ENCODE assay signal across 9 mouse cellular contexts in genomic region chr3:19062249-19062859, GRCm38 (mm10).
DNase-seq lines count a peak whose midpoint lies in the region; ATAC-seq lines count a peak whose summit lies in the region.
"Had no signal": no experiment of that assay in that cellular context is flagged by ENCODE, and none has a peak within 500 bp of the region (broad histone marks: within the 10 kb centered on the region; RNA-seq: fewer than 3 reads in every experiment).

No protein-coding gene starts in this region.

- no peaks in the 10 kb centered on the region for H3K9me3 ChIP-seq in heart, embryonic 11.5 days (replicated peaks; ENCODE audit: control insufficient read depth, low read length)
- no peaks in the 10 kb centered on the region for H3K9me3 ChIP-seq in hindbrain, embryonic 13.5 days
- no peaks in the 10 kb centered on the region for H3K9me3 ChIP-seq in midbrain, embryonic 15.5 days
- H3K9me3 ChIP-seq: lung, embryonic 15.5 days had no signal

- 37% methylated on average over 6 of the region's 6 CpGs for WGBS in heart, embryonic 11.5 days (ENCODE audit: insufficient replicate concordance)
- WGBS in hindbrain, embryonic 13.5 days: 41% methylated on average over 6 of the region's 6 CpGs
- 38% methylated on average over 6 of the region's 6 CpGs for WGBS in midbrain, embryonic 15.5 days

- ATAC-seq in heart, embryonic 11.5 days (replicated peaks; ENCODE audit: insufficient number of reproducible peaks, low FRiP score, low TSS enrichment): no peak
- ATAC-seq in hindbrain, embryonic 13.5 days (ENCODE audit: low FRiP score): peak; percentile 72
- peak; percentile 35; the same call in 1 of the 2 replicates for ATAC-seq in midbrain, embryonic 15.5 days (replicated peaks)
- ATAC-seq in erythroid progenitor cell, adult 5-6 weeks (replicated peaks; ENCODE audit: low FRiP score, poor library complexity, severe bottlenecking): no peak

- H3K4me2 ChIP-seq in heart, embryonic 11.5 days: no peak overlapping the region
- H3K4me2 ChIP-seq in hindbrain, embryonic 13.5 days: no peak overlapping the region
- no peak overlapping the region for H3K4me2 ChIP-seq in midbrain, embryonic 15.5 days
- H3K4me2 ChIP-seq: lung, embryonic 15.5 days had no signal

- peaks cover 4% of the 10 kb centered on the region for H3K4me1 ChIP-seq in heart, embryonic 11.5 days (ENCODE audit: control insufficient read depth, insufficient read depth, low read length)
- H3K4me1 ChIP-seq in hindbrain, embryonic 13.5 days (replicated peaks): peaks cover 8% of the 10 kb centered on the region
- peaks cover 4% of the 10 kb centered on the region; the same call in 1 of the 2 replicates for H3K4me1 ChIP-seq in midbrain, embryonic 15.5 days
- H3K4me1 ChIP-seq: lung, embryonic 15.5 days had no signal

- H3K36me3 ChIP-seq in heart, embryonic 11.5 days (ENCODE audit: control insufficient read depth, insufficient read depth, low read length): no peaks in the 10 kb centered on the region
- no peaks in the 10 kb centered on the region for H3K36me3 ChIP-seq in hindbrain, embryonic 13.5 days
- no peaks in the 10 kb centered on the region for H3K36me3 ChIP-seq in midbrain, embryonic 15.5 days (replicated peaks)
- H3K36me3 ChIP-seq: lung, embryonic 15.5 days had no signal

- H3K27ac ChIP-seq in heart, embryonic 11.5 days (ENCODE audit: low read depth, low read length): no peak overlapping the region
- no peak overlapping the region for H3K27ac ChIP-seq in hindbrain, embryonic 13.5 days
- H3K27ac ChIP-seq in midbrain, embryonic 15.5 days: no peak overlapping the region
- H3K27ac ChIP-seq: lung, embryonic 15.5 days had no signal

- peak; percentile 47 for DNase-seq in heart, adult 8-10 months (ENCODE audit: low spot score)
- peak; percentile 6 for DNase-seq in MEL-GATA-1-ER (ENCODE audit: extremely low read depth, low read depth)
- DNase-seq in cerebellum, postnatal 4 days (ENCODE audit: low spot score in 2 of 2): peak; percentile 44 to 73
- DNase-seq in layer of hippocampus, postnatal 10 days (ENCODE audit: low spot score in 2 of 2): peak; percentile 67 to 79

- H3K4me3 ChIP-seq in heart, embryonic 11.5 days (ENCODE audit: low read depth, low read length): no peak overlapping the region
- H3K4me3 ChIP-seq in hindbrain, embryonic 13.5 days: no peak overlapping the region
- H3K4me3 ChIP-seq in midbrain, embryonic 15.5 days: no peak overlapping the region
- H3K4me3 ChIP-seq: lung, embryonic 15.5 days had no signal

- H3K9ac ChIP-seq in heart, embryonic 11.5 days (ENCODE audit: low read depth, low read length): no peak overlapping the region
- H3K9ac ChIP-seq in hindbrain, embryonic 13.5 days: no peak overlapping the region
- H3K9ac ChIP-seq in midbrain, embryonic 15.5 days: no peak overlapping the region
- H3K9ac ChIP-seq: lung, embryonic 15.5 days had no signal

- no peaks in the 10 kb centered on the region for H3K27me3 ChIP-seq in heart, embryonic 11.5 days (ENCODE audit: control insufficient read depth, insufficient read depth, low read length)
- peaks cover 18% of the 10 kb centered on the region; the same call in 1 of the 2 replicates for H3K27me3 ChIP-seq in hindbrain, embryonic 13.5 days
- no peaks in the 10 kb centered on the region; the same call in 1 of the 2 replicates for H3K27me3 ChIP-seq in midbrain, embryonic 15.5 days (replicated peaks)
- H3K27me3 ChIP-seq: lung, embryonic 15.5 days had no signal

Comparison
In these comparisons a context has a peak if more than half of its experiments do, and no peak if none do; other contexts are left out.
1. DNase-seq: peak in every context shown above with its lines; median percentile 73 in layer of hippocampus, postnatal 10 days; 58 in cerebellum, postnatal 4 days; 47 in heart, adult 8-10 months; 6 in MEL-GATA-1-ER.
2. ATAC-seq: peak in hindbrain, embryonic 13.5 days (single experiment) and midbrain, embryonic 15.5 days (single experiment); none in heart, embryonic 11.5 days (single experiment) and erythroid progenitor cell, adult 5-6 weeks (single experiment).